Mouse (Mus musculus) heart, embryonic 14.5 days (tissue): Measurements from ENCODE around the gene Dmrtc1a. TPM values are rescaled to one million over a fixed set of nuclear protein-coding genes. Genes with fewer than 3 reads are reported as not detected.
"Not testable (repeated sequence)": the region's sequence is repeated elsewhere in the genome, so short reads cannot be mapped to it uniquely, and the experiment has no call there.

Experiments used
- ATAC-seq: fragments of 200-750 bp; cut with Nextera tagmentation; 2 replicates; pipeline ENCODE4 v1.8.0; 2017; ENCODE audit warnings: low read depth, moderate TSS enrichment; ENCODE audit not compliant: insufficient number of reproducible peaks, insufficient read depth, low FRiP score
- H3K27ac ChIP-seq, 2 experiments: fragments of 200-500 bp in 1 of 2; fragments of 300-500 bp in 1 of 2; sonication (generic) in 1 of 2; replicated peaks in 1 of 2; 2 replicates each; pipeline ENCODE4 v1.5.1; 2012 to 2014; ENCODE audit warnings: low read depth in 2 of 2, low read length in 2 of 2, control low read depth in 1 of 2, mild to moderate bottlenecking in 1 of 2, mixed read lengths in 1 of 2; ENCODE audit not compliant: control insufficient read depth in 1 of 2, insufficient read depth in 1 of 2
- H3K27me3 ChIP-seq: fragments of 300-500 bp; sonication (generic); 2 replicates; pipeline ENCODE4 v1.6.1; 2014; ENCODE audit warnings: mild to moderate bottlenecking, low read length, control low read depth; ENCODE audit not compliant: control insufficient read depth, insufficient read depth
- H3K36me3 ChIP-seq: fragments of 300-500 bp; sonication (generic); 2 replicates; pipeline ENCODE4 v1.6.1; 2014; ENCODE audit warnings: mild to moderate bottlenecking, control low read depth, low read length, mixed read lengths; ENCODE audit not compliant: control insufficient read depth, insufficient read depth
- H3K4me1 ChIP-seq, 2 experiments: fragments of 200-500 bp in 1 of 2; fragments of 300-500 bp in 1 of 2; sonication (generic) in 1 of 2; 2 replicates each; pipeline ENCODE4 v1.6.1; 2012 to 2014; ENCODE audit warnings: low read length in 2 of 2, control low read depth in 1 of 2, mixed read lengths in 1 of 2; ENCODE audit not compliant: control insufficient read depth in 2 of 2, insufficient read depth in 2 of 2
- H3K4me2 ChIP-seq: fragments of 300-500 bp; sonication (generic); 2 replicates; pipeline ENCODE4 v1.6.1; 2014; ENCODE audit warnings: mild to moderate bottlenecking, low read length
- H3K4me3 ChIP-seq, 2 experiments: fragments of 200-500 bp in 1 of 2; fragments of 300-500 bp in 1 of 2; sonication (generic) in 1 of 2; 2 replicates each; pipeline ENCODE4 v1.5.1; 2012 to 2014; ENCODE audit warnings: low read length in 2 of 2, mild to moderate bottlenecking in 2 of 2, control low read depth in 1 of 2, low read depth in 1 of 2, moderate library complexity in 1 of 2; ENCODE audit not compliant: control insufficient read depth in 1 of 2, insufficient read depth in 1 of 2
- H3K9ac ChIP-seq: fragments of 300-500 bp; sonication (generic); 2 replicates; pipeline ENCODE4 v1.6.1; 2014; ENCODE audit warnings: mild to moderate bottlenecking, low read length
- H3K9me3 ChIP-seq: fragments of 300-500 bp; sonication (generic); 2 replicates; pipeline ENCODE4 v1.6.1; 2016; ENCODE audit warnings: low read length, control low read depth; ENCODE audit not compliant: control insufficient read depth
- WGBS: fragments of 180-500 bp; shearing (Covaris S2); extraction: QIAGEN DNeasy Blood & Tissue Kit; methylation state at CpG from one replicate; pipeline ENCODE4 v1.1.7; 2014; 5-methylcytosine and 5-hydroxymethylcytosine counted together
- polyA plus RNA-seq: library from polyadenylated mRNA; unstranded; fragments of >200 nt; fragmentation: Nextera tagmentation; extraction: Ambion mirVana; gene quantifications from 2 replicates; pipeline ENCODE4 v1.2.1, GENCODE M21; 2014

The Dmrtc1a gene
- polyA plus RNA-seq, 1 experiment from 2014 or later: 0.63 TPM

GRCm38 (mm10) chrX:102926707-102927106 lies 18.2 kb upstream of the Dmrtc1a start:
- H3K9ac ChIP-seq, H3K27me3 ChIP-seq, H3K4me1 ChIP-seq, H3K36me3 ChIP-seq, ATAC-seq, H3K4me2 ChIP-seq, H3K9me3 ChIP-seq, H3K27ac ChIP-seq, H3K4me3 ChIP-seq: not testable (repeated sequence)
- WGBS: 25% methylated on average over 3 of the region's 4 CpGs

- not testable (repeated sequence) for H3K4me1 ChIP-seq, H3K9ac ChIP-seq, H3K4me2 ChIP-seq, H3K27me3 ChIP-seq, H3K36me3 ChIP-seq, ATAC-seq, H3K4me3 ChIP-seq, H3K9me3 ChIP-seq, H3K27ac ChIP-seq
- WGBS: 71% methylated on average over 1 of the region's 1 CpGs
Observed at GRCm38 (mm10) chrX:102914823-102915222, 6.3 kb upstream of the Dmrtc1a start.

GRCm38 (mm10) chrX:102867871-102868270 lies 40.6 kb downstream of the Dmrtc1a start, which contains the start of gene 1700031F05Rik:
Gene 1700031F05Rik (minus strand): TSS chrX:102867971.
- H3K4me3 ChIP-seq: no peak within 1 kb of the TSS
- H3K27me3 ChIP-seq: no peaks in the 10 kb centered on the region
- H3K9me3 ChIP-seq: no peaks in the 10 kb centered on the region
- no peak within 1 kb of the TSS for H3K4me2 ChIP-seq
- H3K9ac ChIP-seq: no peak within 1 kb of the TSS
- no peak for ATAC-seq
- no peak within 1 kb of the TSS for H3K27ac ChIP-seq
- H3K4me1 ChIP-seq: no peaks in the 10 kb centered on the region
- no peaks in the 10 kb centered on the region for H3K36me3 ChIP-seq
- 79% methylated on average over 5 of the region's 6 CpGs for WGBS

GRCm38 (mm10) chrX:102854516-102854915 lies 54.0 kb downstream of the Dmrtc1a start, which contains the start of gene Dmrtc1c2:
Gene Dmrtc1c2 (minus strand): TSS chrX:102854616.
- H3K27ac ChIP-seq, H3K27me3 ChIP-seq, H3K4me1 ChIP-seq, H3K9ac ChIP-seq, H3K4me3 ChIP-seq, H3K9me3 ChIP-seq, H3K4me2 ChIP-seq, ATAC-seq, H3K36me3 ChIP-seq: not testable (repeated sequence)
- no CpG with 5 or more reads among the region's 13 CpGs for WGBS

Other genes with a start within 250 kb of the Dmrtc1a start
- gene Gm3880, start 221.7 kb downstream of the Dmrtc1a start, polyA plus RNA-seq: not detected in 2 replicates
- gene Gm9112, start 201.1 kb downstream of the Dmrtc1a start, polyA plus RNA-seq: not detected in 2 replicates
- not detected in 2 replicates for gene Dmrtc1b, start 200.8 kb downstream of the Dmrtc1a start, polyA plus RNA-seq
- gene Dmrtc1c1, start 105.7 kb downstream of the Dmrtc1a start, polyA plus RNA-seq: not detected in 2 replicates
- gene Dmrtc1c2, start 54.1 kb downstream of the Dmrtc1a start, polyA plus RNA-seq: not detected in 2 replicates
- not detected in 2 replicates for gene 1700031F05Rik, start 40.7 kb downstream of the Dmrtc1a start, polyA plus RNA-seq
- not detected in 2 replicates for gene 1700011M02Rik, start 218 bp upstream of the Dmrtc1a start, polyA plus RNA-seq
- not detected in 2 replicates for gene 1700018G05Rik, start 19.7 kb upstream of the Dmrtc1a start, polyA plus RNA-seq